Mouse (Mus musculus): ENCODE measurements at regions not wholly inside any gene's neighbourhood (a gene's known extent, or its start where the extent isn't known, plus 50 kb on each side); places are given as distances from the start of the nearest gene placed in this dataset.

DNA sequence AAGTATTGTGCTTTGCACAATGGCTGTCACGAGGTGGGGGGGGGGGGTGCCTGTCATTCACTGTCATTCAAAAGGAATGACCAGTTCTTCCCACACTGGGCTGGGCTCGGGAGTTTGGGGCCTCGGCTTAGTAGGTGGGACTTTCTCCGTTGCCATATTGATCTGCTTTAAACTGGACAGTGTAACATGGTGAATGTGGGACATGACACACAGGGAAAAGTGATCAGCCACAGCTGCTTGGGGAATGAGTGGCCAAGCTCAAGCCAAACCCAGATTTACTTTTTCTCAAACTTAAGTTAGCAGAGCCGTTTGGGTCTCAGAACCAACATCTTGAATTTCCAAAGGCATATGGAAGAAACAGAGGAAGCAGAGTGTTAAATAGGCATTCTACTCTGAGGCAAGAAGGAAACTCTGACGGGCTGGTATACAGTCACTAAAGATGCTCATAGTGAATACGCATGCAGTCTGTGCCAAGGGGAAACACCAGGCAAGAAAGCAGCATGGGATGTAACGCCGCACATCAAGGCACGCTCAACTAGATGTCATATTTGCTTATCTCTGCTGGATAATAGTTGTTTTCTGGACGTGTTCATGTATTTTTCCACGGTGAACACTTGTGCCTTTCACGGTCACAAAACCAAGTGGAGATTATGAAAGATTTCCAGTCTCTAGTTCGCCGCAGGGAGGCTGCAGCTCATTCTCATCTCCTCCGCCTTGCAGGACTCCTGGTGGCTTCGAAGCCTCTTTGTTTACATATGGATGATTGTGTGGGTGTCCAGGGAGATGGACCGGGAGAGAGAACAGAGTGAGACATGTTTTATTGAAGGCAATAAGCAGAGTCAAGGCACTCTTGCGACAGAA, 72.3 kb upstream of the 1700024P04Rik start:
- DNase-seq: no peak

DNA sequence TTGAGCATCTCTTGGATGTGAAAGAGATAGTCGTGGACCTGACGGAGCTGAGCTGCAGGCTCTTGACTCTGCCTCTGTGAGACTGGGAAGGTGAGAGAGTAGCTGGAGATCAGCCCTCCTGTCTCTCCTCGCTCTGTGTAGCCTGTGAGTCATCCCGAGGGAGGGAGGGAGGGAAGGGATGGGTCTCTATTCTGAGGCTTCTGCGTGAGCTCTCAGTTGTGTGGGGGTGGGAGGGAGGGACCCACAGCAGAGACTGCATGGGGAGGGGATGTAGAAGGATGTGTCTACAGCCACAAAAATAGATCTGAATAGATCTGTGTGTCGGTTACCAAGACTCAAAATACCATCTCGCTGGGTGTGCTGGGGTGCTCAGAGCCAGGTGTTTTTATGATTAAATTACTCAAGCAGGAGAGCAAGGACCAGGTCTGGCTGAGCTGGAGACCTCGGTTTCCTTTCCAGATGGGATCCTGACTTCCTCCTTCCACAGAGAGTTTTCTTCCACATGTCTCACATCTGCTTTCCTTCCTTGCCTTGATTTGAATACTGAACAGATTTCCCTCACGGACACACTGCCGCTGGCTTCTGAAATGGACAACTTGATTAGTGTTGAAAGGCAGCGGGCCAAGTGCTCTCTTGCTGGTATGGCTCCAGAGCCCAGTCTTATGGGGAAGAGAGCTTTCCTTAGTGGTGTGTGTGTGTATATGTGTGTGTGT, 71.4 kb upstream of the 1700024P04Rik start:
- DNase-seq: no peak

- no peak for DNase-seq
Measured at GRCm38 (mm10) chr13:99052076-99052475, 67.7 kb upstream of the 1700024P04Rik start.

DNA sequence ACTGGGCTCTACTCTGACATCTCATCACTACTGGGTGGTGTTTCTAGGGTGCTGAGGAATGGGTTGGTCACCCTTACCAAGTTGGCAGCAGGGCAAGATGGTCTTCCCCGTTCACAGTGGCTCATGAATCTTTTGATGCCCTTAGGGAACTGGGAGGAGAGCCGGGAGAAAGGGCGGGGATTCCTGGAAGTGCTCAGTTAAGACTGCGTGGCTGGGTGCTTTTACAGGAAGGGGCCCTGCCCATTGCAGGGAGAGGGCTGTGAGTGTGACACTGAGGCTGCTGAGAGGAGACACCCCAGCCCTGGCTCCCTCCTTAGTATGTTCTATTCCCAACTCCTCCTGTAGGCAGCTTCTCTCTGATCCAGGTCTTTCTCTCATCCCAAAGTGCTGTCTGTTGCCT, 65.3 kb upstream of the 1700024P04Rik start:
- no peak for DNase-seq

- DNase-seq: peak; percentile 87
Measured at GRCm38 (mm10) chr13:99048651-99049100, 64.3 kb upstream of the 1700024P04Rik start.

DNA sequence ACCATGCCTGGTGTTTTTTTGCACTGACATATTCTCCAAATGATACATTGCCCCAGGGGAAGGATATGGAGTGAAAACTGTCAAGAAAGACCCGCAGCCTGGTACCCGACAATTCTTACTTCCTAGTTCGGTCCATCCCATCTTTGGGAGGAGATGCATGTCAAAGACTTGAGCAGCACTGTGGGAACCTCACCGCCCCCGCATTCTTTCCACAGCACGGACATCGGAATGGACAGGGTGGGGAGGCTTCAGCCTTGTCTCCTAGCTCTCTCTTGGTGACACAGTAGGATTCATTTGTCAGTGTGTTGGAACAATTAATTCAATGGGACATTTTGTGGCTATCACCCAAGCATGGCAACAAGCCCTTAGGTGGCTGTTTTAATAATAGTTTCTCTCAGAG, 62.9 kb upstream of the 1700024P04Rik start:
- DNase-seq: no peak

GRCm38 (mm10) chr13:99046737-99047136, 62.4 kb upstream of the 1700024P04Rik start:
- DNase-seq: no peak

- no peak for DNase-seq
Measured at GRCm38 (mm10) chr13:99042086-99042485, 57.7 kb upstream of the 1700024P04Rik start.

- DNase-seq: no peak
Measured at GRCm38 (mm10) chr13:99041256-99041655, 56.9 kb upstream of the 1700024P04Rik start.

DNA sequence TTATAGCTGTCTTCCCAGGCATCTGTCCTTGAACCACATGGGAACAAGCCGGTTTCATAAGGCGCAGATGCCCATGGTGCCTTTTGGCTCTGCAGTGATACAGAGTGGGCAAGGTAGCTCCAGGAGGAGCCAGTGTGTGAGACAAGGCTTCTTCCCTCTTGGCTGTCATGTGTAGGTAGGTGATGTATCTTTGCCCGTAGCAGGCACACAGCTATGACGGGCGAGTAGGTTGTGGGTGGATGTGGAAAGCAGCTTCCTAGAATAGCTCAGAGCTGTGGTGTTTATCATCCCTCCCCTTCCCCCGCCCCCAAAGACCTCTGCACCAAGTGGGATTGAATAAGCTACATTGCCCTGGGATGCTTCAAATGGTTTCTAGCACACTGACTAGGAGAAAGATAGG, 56.5 kb upstream of the 1700024P04Rik start:
- no peak for DNase-seq

GRCm38 (mm10) chr13:99040171-99040570, 55.8 kb upstream of the 1700024P04Rik start:
- no peak for DNase-seq

DNA sequence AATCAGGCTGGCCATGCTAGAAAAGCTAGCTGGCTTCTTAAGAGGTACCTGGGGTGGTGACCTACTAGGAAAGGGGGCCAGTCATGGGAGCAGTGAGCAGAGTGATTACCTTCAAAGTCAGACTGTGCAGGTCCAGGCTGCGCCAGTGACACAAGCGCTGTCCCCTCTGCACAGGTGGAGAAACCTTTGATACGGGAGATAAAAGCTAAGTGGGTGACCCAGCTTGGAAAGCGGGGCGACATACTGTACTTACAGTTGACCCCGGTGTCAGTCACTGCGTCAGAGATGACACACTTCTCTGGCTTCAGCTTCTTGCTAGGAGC, 54.7 kb upstream of the 1700024P04Rik start:
- DNase-seq: no peak

- DNase-seq: no peak
Measured at GRCm38 (mm10) chr13:99038198-99039062, 54.1 kb upstream of the 1700024P04Rik start.

DNA sequence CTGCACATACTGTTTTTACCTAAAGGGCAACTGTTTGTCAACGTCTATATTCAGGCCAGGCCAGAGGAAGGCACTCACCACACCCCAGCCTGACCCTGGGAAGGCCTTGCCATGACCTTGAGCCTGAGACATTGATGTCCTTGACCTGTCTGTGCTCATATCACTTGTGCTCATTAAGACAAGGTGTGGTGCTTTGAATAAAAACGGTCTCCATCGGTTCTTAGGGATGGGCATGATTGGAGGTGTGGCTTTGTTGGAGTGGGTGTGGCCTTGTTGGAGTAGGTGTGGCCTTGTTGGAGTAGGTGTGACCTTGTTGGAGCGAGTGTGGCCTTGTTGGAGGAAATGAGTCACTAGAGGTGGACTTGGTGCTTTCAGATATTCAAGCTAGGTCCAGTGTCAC, 52.8 kb upstream of the 1700024P04Rik start:
- DNase-seq: no peak

All from kidney, adult 9 months (tissue).